Mouse (Mus musculus) testis, adult 2 months (tissue): ENCODE measurements around the gene Ddah1.

Source experiments
- CTCF ChIP-seq: fragments of 200-500 bp; IDR thresholded peaks from 2 replicates; pipeline ENCODE4 v1.5.1; 2012; ENCODE audit warnings: low read depth, mild to moderate bottlenecking, inconsistent platforms, low read length, moderate library complexity; ENCODE audit not compliant: control insufficient read depth, insufficient read depth, insufficient replicate concordance
- POLR2A ChIP-seq: fragments of 200-500 bp; IDR thresholded peaks from 2 replicates; pipeline ENCODE4 v1.6.1; 2012; ENCODE audit warnings: low read depth, mild to moderate bottlenecking, inconsistent platforms, low read length, moderate library complexity; ENCODE audit not compliant: control insufficient read depth

- no peak for TF ChIP-seq POLR2A
- TF ChIP-seq CTCF: no peak
Measured at GRCm38 (mm10) chr3:145890346-145891132, 132.1 kb downstream of the Ddah1 start.
